Mouse (Mus musculus): Measurements from ENCODE around the gene Rsph9. TPM values are rescaled to one million over a fixed set of nuclear protein-coding genes. Genes with fewer than 3 reads are reported as not detected.

Rsph9 gene
- under 1 TPM; 0.28 to 0.54 TPM for total RNA-seq (2021)
- long read RNA-seq, experiment 1: 0 reads
- long read RNA-seq, experiment 2, partial matches to known transcripts: 0 of 1 reads
- long read RNA-seq, experiment 2, other reads (novel, unspliced or antisense): 0 of 1 reads

DNA sequence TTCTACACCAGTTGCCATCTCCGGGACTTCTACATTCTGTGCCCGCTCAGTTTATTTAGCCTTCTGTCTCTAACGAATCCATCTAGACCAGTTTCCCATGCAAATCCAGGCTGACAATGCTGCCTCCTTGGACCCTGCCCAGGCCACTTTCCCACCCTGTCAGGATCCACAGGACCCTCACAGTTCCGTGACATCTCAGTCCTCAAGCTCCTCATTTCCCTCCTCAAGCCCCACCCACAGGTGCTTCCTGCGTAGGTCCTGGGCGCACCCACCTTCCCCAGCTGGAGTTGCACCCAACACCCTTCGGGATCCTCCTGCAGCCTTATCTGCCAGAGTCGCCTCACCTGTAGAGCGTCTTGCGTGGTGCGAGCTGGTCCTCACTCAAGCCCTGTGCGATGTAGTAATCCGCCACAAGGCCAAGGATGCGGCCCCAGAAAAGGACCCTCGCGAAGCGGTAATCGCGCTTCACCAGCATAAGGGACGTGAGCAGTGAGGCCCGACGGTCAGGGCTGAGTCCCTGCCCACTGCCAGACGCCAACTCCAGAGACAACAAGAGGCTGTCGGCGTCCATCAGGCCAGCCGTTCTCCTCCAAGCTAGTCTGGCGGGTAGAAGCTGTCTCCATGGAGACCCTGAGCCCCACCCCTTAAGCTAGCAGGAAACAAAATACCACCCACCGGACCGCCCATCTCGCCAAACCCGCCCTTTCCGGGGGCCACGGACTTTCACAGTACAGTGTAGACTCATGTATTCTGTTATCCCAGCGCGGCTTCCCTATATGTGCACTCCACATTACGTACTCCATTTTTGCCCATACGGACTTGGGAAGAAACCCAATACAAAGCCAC lies at the start of gene Rsph9:
Gene Rsph9 (minus strand): TSS at position 639 of the 846 bp plus-strand sequence.
- DNase-seq: peak; percentile 61 to 75
- intact Hi-C loops (cut with DNase I): no loop called here

DNA sequence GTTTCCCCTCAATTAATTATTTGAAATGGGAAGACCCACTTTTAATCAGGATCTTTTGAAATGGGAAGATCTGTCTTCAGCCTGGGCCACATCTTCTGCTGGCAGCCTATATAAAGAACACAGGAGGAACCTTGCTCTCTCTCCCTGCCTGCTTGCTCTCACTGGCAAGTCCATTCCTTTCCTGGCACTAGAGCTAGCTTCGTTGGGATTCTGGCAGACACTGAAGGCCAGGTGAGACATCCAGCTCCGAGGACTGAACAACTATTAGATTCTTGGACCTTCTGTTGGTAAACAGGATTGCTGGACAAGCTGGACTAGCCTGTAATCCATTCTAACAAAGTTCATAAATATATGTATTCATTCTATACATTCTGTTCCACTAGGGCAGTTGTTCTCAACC lies 44.8 kb upstream of the Rsph9 start:
- intact Hi-C loops (cut with DNase I): no loop called here
- no peak for DNase-seq

DNA sequence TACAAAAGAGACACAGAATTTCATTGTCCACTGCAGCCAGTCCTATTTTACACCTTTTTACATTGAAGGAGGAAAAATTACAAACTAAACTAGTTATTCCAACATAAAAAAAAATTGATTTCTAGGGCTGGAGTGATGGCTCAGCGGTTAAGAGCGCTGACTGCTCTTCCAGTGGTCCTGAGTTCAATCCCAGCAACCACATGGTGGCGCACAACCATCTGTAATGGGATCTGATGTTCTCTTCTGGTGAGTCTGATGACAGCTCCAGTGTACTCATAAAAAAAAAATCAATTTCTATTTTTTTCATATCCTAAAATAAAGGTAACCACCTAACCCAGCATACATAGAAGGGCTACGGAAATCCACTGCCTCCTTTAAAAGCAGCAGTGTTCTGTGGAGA lies 38.3 kb upstream of the Rsph9 start:
- DNase-seq: no peak
- intact Hi-C loops (cut with DNase I): no loop called here

DNA sequence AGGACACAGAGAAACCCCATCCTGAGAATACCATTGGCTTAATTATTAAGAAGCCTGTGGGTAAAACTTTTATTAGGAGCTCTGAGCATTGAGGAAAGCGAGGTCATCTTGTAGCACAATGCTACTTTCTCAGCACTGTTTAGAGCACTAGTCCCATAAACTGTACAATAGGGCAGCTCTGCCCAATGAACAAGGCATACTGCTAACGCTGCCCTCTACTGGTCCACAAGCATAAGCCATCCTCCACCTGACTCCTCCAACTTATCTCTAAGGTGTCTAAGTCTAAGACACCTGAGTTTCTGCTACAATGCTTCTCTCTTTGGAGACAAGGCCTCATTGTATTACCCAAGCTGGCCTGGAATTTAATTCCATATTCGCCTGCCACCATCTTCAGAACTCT lies 26.5 kb upstream of the Rsph9 start:
- no peak for DNase-seq
- intact Hi-C loops (cut with DNase I): no loop called here

DNA sequence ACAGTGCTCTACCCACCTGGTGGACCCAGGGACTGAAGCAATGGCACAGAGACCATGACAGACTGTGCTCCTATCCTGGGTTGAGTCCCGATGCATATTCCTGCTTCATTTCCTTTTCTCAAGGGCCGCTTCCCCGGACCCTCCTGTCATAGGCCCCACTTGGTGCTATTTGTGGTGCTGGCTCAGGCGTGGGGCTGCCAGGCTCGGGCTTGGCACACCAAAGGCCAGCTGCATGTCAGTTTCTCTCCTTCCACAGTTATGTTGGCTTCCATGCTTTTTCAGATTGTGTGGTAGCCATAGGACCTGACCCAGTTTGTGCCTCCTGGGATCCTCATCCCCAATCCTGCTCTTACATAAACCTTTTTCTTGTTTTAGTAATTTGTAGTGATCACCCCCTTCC lies 24.8 kb upstream of the Rsph9 start:
- no peak for DNase-seq
- intact Hi-C loops (cut with DNase I): no loop called here

DNA sequence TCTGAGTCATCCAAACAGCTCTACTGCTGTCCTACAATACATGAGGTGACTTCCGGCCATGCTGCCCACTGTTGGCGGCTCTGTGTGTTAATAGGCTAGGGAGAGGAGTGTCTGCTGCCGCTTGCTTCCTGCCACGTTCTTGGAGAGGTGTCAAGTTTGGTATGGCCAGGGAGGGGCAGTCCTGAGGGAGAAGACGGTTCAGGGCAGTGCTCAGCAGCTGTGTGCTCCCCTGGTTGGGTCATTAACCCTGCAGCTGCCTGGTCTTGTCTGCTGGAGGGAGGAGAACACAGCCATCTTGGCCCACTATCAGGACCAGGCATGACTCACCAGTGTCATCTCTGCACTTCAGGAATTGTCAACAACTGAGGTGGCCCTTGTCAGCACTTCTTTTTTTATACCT lies 24.3 kb upstream of the Rsph9 start:
- intact Hi-C loops (cut with DNase I): no loop called here
- DNase-seq: no peak

DNA sequence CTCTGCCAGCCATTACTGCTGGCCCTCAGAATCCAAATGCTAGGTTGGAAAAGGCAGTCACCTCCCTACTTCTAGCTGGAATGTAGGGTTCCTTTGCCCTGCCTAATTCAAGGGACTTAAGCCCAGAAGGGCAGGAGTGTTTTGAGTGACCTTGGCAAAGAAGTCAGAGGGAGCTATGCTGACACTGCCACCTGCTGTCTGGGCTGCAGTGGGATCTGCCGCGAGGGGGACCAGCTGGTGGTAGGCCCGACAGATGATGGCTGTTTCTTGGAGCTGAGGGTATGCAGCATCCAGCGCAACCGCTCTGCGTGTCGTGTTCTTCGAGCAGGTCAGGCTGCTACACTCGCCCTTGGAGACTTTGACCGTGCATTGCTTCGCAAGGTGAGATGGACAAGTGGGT lies 23.0 kb upstream of the Rsph9 start:
- no peak for DNase-seq
- intact Hi-C loops (cut with DNase I): no loop called here

DNA sequence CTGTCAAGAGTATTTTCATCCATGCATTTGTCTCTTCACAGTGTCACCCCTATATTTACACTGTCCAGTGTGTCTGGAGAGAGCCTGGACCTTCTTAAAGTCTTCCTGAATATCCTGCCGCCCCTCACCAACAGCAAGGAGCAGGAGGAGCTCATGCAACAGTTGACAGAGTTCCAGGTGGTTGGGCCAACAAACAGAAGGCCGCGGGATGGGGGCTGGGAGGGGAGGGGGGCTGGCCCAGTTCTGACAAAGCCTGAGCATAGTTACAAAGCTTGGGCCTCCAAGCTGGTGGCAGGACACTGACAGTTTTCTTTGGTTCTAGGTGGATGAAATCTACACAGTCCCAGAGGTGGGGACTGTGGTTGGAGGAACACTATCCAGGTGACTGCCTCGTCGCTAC lies 22.3 kb upstream of the Rsph9 start:
- no peak for DNase-seq
- intact Hi-C loops (cut with DNase I): no loop called here

DNA sequence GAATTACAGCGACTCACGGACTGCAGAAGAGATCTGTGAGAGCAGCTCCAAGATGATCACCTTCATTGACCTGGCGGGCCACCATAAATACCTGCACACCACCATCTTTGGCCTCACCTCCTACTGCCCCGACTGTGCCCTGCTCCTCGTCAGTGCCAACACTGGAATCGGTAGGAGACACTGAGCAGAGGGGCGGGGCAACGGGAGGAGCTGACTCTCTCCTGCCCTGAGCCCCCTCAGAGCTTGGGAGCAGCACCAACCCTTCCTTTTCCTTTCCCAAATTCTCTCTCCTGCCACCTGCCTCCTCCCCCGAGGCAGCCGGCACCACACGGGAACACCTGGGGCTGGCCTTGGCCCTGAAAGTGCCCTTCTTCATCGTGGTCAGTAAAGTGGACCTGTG lies 21.4 kb upstream of the Rsph9 start:
- intact Hi-C loops (cut with DNase I): loop anchor here (2.0 kb wide), 1 partner anchor 433 kb away; the partner anchor contains the start of gene 1600014C23Rik
- DNase-seq: no peak

DNA sequence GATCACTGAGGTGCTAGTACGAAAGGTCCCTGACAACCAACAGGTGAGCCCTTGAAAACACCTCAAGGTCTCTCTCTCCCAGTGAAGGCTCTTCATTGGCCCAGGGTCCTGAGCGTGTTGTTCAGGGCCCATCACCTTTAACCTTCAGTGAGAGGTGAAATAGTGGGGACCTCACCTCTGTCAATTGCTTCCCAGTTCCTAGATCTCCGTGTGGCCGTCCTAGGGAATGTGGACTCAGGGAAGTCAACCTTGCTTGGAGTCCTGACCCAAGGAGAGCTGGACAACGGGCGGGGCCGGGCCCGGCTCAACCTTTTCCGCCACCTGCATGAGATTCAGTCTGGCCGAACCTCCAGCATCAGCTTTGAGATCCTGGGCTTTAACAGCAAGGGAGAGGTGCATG lies 20.8 kb upstream of the Rsph9 start:
- intact Hi-C loops (cut with DNase I): loop anchor here (2.0 kb wide), 1 partner anchor 432 kb away; the partner anchor contains the start of gene 1600014C23Rik

DNA sequence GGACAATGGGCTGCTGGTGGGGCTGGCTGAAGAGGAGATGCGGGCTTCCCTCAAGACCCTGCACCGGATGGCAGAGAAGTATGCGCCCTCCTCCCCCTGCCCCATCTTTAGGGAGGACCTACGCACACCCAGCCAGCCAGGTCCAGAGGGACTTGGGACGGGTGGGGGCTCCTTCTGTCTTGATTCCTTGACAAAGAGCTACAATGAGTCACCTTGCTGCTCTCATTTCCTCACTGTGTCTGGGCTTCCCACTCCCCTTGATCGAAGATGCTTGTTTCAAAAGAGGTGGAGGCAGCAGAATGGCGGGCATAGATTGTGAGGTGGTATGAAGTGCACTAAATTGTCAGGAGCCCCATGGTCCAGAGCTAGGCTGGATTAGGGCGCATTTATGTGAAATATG lies 20.3 kb upstream of the Rsph9 start:
- intact Hi-C loops (cut with DNase I): loop anchor here (2.0 kb wide), 1 partner anchor 432 kb away; the partner anchor contains the start of gene 1600014C23Rik
- no peak for DNase-seq

More for the DNA sequence above, 20.8 kb upstream of the Rsph9 start:
- DNase-seq: no peak

DNA sequence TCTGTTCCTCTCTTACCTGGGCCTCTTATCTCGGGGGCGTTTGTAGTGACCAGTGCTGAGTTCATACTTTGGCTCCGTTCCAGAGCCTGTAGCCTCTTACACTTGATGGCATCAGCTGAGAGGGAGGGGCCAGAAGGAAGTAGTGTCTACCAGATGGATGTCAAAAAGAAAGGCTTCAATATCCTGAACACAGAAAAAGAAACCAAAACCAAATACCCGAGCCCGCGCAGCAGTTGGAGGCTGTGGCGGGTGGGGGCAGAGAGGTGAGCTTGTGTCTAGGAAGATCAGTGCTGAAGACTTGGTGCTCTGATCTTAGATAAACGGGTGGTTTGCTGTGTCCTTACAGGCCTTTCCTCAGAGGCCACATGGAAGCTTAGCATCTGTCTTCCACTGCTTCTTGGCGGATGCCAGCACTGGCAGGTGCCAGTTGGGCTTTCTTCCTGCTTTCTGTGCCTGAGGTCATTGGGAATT lies 19.0 kb upstream of the Rsph9 start:
- no peak for DNase-seq
- intact Hi-C loops (cut with DNase I): no loop called here

DNA sequence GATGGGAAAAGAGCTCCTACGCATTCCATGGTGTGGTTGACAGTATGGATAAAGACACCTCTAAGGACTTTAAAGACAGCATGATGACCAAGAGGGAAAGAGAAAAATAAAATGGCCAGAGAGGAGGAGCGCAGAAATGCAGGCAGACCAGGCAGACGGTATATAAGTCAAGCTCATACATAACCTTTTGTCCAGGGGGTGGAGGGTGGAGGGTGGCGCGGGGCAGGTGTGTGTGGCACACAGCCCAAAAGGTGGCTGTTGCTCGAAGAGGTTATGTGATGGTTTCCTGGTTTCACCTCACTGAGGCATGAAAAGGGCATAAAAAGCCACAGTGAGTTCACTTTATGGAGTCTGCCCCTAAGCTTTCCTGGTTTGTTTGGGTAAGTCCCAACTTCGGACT lies 18.5 kb upstream of the Rsph9 start:
- no peak for DNase-seq
- intact Hi-C loops (cut with DNase I): no loop called here

DNA sequence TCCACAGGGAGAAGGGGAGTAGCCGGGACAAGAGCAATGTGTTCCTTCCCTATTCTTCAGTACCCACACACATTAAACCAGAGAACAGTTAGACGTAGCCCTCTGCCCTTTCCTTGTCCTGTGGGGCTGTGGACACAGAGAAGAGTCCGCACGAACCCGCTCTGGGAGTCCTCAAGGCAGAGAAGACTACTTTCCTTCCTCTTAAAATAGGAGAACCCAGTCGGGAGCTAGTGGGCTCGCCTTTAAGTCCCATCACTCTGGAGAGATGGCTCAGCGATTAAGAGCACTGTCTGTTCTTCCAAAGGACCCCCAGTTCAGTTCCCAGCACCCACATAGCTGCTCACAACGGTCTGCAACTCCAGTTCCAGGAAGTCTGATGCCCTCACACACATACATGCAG lies 17.7 kb upstream of the Rsph9 start:
- intact Hi-C loops (cut with DNase I): no loop called here
- no peak for DNase-seq

DNA sequence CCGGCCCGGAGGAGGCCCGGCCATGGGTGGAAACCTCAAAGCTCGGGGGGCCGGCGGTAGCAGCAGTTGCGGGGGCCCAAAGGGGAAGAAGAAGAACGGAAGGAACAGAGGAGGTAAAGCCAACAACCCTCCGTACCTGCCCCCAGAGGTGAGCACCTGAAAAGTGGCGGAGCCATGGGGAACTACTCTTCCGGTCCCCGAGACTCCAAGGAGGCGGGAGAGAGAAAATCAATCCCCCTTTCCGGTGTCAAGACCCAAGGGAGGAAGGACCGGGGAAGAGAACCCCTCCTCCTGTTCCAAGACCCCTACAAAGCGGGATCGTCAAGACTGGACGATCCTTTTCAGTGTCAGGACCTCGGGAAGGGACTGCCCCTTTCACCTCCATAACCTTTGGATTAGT lies 17.2 kb upstream of the Rsph9 start:
- intact Hi-C loops (cut with DNase I): no loop called here
- DNase-seq: no peak

DNA sequence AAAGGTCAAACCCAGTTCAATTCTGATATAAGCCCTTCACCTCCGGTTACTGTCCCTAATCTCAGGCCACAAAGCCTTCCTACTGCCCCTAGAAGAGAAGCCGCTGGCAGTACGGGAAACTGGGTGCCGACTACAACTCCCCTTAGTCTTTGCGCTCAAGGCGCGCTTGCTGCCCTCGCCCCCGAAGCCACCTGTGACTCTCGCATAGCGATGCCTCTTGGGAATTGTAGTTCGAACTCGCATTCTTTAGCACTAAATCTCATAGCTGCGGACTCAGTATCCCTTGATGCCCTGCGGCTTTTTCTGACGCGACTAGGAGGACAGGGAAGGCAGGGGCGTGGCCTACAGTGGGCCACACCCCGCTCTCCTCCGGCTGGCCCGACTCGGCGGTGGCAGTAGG lies 16.7 kb upstream of the Rsph9 start, which contains the start of gene Gtpbp2:
Gene Gtpbp2 (plus strand): TSS at position 347 of the 400 bp plus-strand sequence.
- intact Hi-C loops (cut with DNase I): no loop called here
- peak; percentile 79 to 88 for DNase-seq

DNA sequence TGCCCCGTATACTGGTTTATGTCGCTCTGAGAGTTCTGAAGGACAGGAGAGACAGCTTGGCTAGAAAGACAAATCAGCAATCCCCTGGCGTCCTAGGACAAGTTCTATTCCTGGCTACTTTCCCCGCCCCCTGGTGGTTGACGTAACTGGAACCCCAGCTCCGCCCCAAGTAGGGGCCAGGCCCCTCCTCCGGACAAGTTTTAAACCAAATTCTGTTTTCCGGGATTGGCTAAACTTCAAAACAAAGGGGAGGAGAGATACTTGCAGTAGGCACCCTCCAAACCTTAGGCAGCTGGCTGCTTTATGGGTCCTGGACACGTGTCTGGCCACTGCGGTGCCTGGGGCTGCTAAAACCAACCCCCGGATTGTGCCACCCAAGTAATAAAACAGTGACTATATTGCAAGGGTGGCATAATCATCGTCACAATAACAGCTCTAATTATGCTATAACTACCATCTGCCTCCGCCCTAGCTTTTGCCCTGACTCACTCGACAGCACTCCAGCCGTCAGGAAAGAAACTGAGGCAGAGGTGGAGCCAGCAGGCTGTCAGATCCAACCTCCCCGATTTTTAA lies 16.2 kb upstream of the Rsph9 start:
- intact Hi-C loops (cut with DNase I): no loop called here
- DNase-seq: peak; percentile 86 to 88

DNA sequence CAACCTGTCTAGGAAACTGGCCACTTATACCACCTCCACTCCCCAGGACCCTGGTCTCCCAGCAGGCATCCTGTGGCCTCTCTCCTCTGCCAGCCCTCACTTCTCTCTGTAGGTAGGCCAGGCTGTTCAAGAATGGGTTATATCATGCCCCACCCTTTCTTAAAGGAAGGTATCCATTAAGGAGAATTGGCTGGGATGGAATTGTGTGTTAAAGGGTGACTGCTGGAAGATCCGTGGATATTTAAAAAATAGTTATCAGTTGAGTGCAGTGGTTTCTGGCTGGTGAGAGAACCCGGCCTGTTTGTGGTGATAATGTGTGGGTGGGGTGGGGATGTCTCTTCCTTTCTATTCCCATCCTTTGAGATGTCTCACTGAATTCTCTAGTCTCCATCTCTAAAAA lies 15.2 kb upstream of the Rsph9 start:
- DNase-seq: no peak
- intact Hi-C loops (cut with DNase I): no loop called here

DNA sequence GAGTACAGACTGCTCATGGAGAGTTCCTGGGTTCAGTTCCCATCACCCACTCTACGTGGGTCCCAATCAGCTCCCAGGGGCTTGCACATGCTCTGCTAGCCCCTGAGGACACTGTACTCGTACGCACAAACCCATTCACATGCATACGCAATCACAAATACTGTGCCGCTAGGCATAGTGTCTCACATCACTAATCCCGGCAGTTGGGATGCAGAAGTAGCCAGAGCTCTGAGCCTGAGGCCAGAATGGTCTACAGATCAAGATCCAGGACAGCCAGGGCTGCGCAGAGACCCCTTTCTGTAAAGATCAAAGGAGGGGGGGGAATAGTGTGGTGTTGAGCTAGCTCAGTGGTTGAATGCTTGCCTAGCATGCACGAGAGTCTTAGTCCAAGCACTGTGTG lies 13.1 kb upstream of the Rsph9 start:
- no peak for DNase-seq
- intact Hi-C loops (cut with DNase I): no loop called here

DNA sequence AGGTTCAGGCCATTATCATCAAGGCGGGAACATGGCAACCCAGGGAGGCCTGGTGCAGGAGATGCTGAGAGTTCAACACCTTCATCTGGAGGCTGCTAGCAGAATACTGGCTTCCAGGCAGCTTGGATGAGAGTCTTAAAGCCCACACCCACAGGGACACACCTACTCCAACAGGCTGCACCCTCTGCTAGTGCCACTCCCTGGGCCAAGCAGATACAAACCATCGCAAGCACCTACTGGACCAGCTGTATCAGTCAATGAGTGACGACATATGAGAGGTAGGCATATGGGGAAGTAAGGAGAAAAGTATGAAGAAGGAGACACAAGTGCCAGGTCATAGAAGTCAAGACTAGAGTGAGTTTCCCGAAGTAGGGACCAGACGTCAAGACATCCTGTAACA lies 12.7 kb upstream of the Rsph9 start:
- no peak for DNase-seq
- intact Hi-C loops (cut with DNase I): no loop called here

DNA sequence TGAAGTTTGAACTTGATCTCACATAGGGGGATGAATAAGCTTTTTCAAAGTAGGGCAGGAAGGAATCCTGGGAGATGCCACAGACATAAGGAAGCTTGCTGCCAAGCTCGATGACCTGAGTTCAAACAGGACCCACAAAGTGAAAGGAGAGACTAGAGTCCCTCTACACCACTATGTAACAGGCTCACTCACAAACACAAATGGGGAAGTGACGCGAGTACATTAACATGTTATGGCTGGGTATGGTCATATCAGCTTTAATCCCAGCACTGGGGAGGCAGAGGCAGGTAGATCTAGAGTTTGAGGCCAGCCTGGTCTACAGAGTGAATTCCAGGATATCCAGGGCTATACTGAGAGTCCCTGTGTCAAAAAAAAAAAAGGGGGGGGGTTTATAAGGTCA lies 10.3 kb upstream of the Rsph9 start:
- no peak for DNase-seq
- intact Hi-C loops (cut with DNase I): no loop called here
